Mouse (Mus musculus): ENCODE results near the gene Rpp25l. TPM values are rescaled to one million over a fixed set of nuclear protein-coding genes. Genes with fewer than 3 reads are reported as not detected.

Rpp25l gene
- total and polyA plus RNA-seq, 3 experiments: 52.0 to 63.5 TPM; not detected in 1

DNA sequence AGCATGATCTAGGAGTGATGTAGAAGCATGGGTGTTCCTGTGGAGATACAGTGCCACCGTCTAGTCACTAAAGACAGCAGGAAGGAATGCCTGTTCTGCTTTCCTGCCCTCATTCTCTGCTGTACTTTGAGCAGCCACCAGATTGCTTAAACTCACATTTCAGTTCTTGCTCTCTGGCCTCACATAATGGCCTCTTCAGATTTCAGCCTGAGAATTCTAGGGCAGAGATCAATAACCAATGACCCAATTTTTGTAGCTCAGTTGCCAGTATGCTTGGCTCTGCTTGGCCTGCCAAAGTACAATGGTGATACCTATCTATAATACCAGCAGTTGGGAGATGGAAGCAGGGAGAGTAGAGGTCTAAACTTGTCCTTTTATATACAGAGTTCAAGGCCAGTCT lies 31.7 kb upstream of the Rpp25l start:
- H3K9me3 ChIP-seq (replicated peaks; ENCODE audit: insufficient read depth, low read length): no peaks in the 10 kb centered on the region
- peaks cover 7% of the 10 kb centered on the region for H3K79me2 ChIP-seq (ENCODE audit: control insufficient read depth, insufficient read depth, low read length, poor library complexity)
- no peak overlapping the region for H3K27ac ChIP-seq (ENCODE audit: control insufficient read depth, low read depth, low read length)
- H3K9ac ChIP-seq (ENCODE audit: control insufficient read depth, low read depth, low read length, poor library complexity, severe bottlenecking): no peak overlapping the region
- H3K4me1 ChIP-seq (ENCODE audit: control insufficient read depth in 1 of 2, insufficient read depth in 2 of 2, low read length in 2 of 2): peaks cover 0 to 5% of the 10 kb centered on the region in 2 experiments; a peak in 1 of 4 replicates
- no peaks in the 10 kb centered on the region for H3K27me3 ChIP-seq (ENCODE audit: control insufficient read depth in 1 of 2, insufficient read depth in 2 of 2, low read length in 2 of 2)
- no peak for TF ChIP-seq CHD1 (IDR thresholded peaks at IDR 0.05; ENCODE audit: low read depth, low read length)
- TF ChIP-seq ETS1 (IDR thresholded peaks at IDR 0.05; ENCODE audit: low read depth, low read length): no peak
- no peak for TF ChIP-seq POLR2AphosphoS5 (IDR thresholded peaks at IDR 0.05; ENCODE audit: borderline replicate concordance, low read depth, low read length)
- no peak for TF ChIP-seq CTCF (IDR thresholded peaks at IDR 0.05 in 2 of 3, conservative IDR thresholded peaks at IDR 0.05 in 1 of 3; ENCODE audit: control insufficient read depth in 1 of 3, insufficient read depth in 1 of 3, low read depth in 2 of 3, low read length in 3 of 3, poor library complexity in 1 of 3, severe bottlenecking in 1 of 3)
- no peak for TF ChIP-seq SIN3A (IDR thresholded peaks at IDR 0.05; ENCODE audit: low read length)
- no peak for TF ChIP-seq POLR2A (IDR thresholded peaks at IDR 0.05; ENCODE audit: control insufficient read depth in 1 of 2, insufficient read depth in 1 of 2, low read depth in 1 of 2, low read length in 2 of 2, poor library complexity in 1 of 2)
- TF ChIP-seq ZKSCAN1 (IDR thresholded peaks at IDR 0.05; ENCODE audit: low read depth, low read length): no peak
- no peak for TF ChIP-seq UBTF (IDR thresholded peaks at IDR 0.05; ENCODE audit: borderline replicate concordance, insufficient read depth, low read depth, low read length)
- no peak for TF ChIP-seq MYC (IDR thresholded peaks at IDR 0.05; ENCODE audit: low read depth, low read length)
- TF ChIP-seq TBP (IDR thresholded peaks at IDR 0.05; ENCODE audit: low read depth, low read length): no peak
- TF ChIP-seq CHD2 (IDR thresholded peaks at IDR 0.05; ENCODE audit: low read length): no peak
- TF ChIP-seq ZNF384 (IDR thresholded peaks at IDR 0.05; ENCODE audit: low read depth, low read length): no peak
- TF ChIP-seq NRF1 (IDR thresholded peaks at IDR 0.05; ENCODE audit: insufficient read depth, low read depth, low read length, poor library complexity, severe bottlenecking): no peak
- no peak for TF ChIP-seq NELFE (IDR thresholded peaks at IDR 0.05; ENCODE audit: low read depth, low read length)
- no peak for DNase-seq (ENCODE audit: low read depth, low spot score)
- H3K4me3 ChIP-seq (ENCODE audit: control insufficient read depth in 1 of 2, insufficient read depth in 1 of 2, low read depth in 2 of 2, low read length in 2 of 2): no peak overlapping the region
- peaks cover 0 to 5% of the 10 kb centered on the region in 2 experiments; a peak in 2 of 4 replicates for H3K36me3 ChIP-seq (ENCODE audit: control insufficient read depth in 1 of 2, insufficient read depth in 2 of 2, low read length in 2 of 2)

DNA sequence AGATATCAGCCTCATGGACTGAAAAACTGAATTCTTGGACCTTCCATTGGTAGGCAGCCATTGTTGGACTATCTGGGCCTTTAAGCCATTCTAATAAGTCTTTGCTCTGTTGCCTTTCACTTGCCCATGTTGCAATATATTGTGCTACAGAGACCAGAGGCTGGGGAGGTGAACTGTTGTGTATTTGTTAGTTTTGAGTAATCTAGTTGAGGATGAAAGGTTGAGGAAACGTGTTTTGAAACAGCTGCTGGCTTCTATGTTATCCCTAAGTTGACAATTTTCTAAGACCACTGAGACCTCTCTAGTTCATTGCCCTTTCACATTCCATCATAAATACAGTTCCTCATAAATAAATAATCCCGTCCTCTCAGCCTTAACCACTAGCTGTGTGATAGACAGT lies 30.8 kb upstream of the Rpp25l start:
- Histone ChIP-seq H3K9ac (ENCODE audit: control insufficient read depth, low read depth, low read length, poor library complexity, severe bottlenecking) (no peak overlapping the region), H3K36me3 (ENCODE audit: control insufficient read depth in 1 of 2, insufficient read depth in 2 of 2, low read length in 2 of 2) (peaks cover 0 to 14% of the 10 kb centered on the region in 2 experiments; a peak in 2 of 4 replicates), H3K27ac (ENCODE audit: control insufficient read depth, low read depth, low read length) (no peak overlapping the region), H3K27me3 (ENCODE audit: control insufficient read depth in 1 of 2, insufficient read depth in 2 of 2, low read length in 2 of 2) (no peaks in the 10 kb centered on the region), H3K4me1 (ENCODE audit: control insufficient read depth in 1 of 2, insufficient read depth in 2 of 2, low read length in 2 of 2) (peaks cover 0 to 14% of the 10 kb centered on the region in 2 experiments; a peak in 3 of 4 replicates), H3K9me3 (replicated peaks; ENCODE audit: insufficient read depth, low read length) (no peaks in the 10 kb centered on the region), H3K4me3 (ENCODE audit: control insufficient read depth in 1 of 2, insufficient read depth in 1 of 2, low read depth in 2 of 2, low read length in 2 of 2) (no peak overlapping the region), H3K79me2 (ENCODE audit: control insufficient read depth, insufficient read depth, low read length, poor library complexity) (peaks cover 14% of the 10 kb centered on the region)
- TF ChIP-seq RCOR1 (IDR thresholded peaks at IDR 0.05; ENCODE audit: low read depth, low read length) (no peak), JUND (IDR thresholded peaks at IDR 0.05; ENCODE audit: low read depth, low read length) (no peak), ZC3H11A (IDR thresholded peaks at IDR 0.05; ENCODE audit: low read depth, low read length) (no peak), MAFK (IDR thresholded peaks at IDR 0.05; ENCODE audit: borderline replicate concordance, low read depth, low read length) (no peak), TBP (IDR thresholded peaks at IDR 0.05; ENCODE audit: low read depth, low read length) (no peak), POLR2A (IDR thresholded peaks at IDR 0.05; ENCODE audit: control insufficient read depth in 1 of 2, insufficient read depth in 1 of 2, low read depth in 1 of 2, low read length in 2 of 2, poor library complexity in 1 of 2) (no peak), ZNF384 (IDR thresholded peaks at IDR 0.05; ENCODE audit: low read depth, low read length) (no peak), UBTF (IDR thresholded peaks at IDR 0.05; ENCODE audit: borderline replicate concordance, insufficient read depth, low read depth, low read length) (no peak), POLR2AphosphoS2 (IDR thresholded peaks at IDR 0.05; ENCODE audit: low read length) (no peak), E2F4 (IDR thresholded peaks at IDR 0.05; ENCODE audit: borderline replicate concordance, low read depth, low read length) (no peak), MAX (IDR thresholded peaks at IDR 0.05; ENCODE audit: low read length) (no peak), MXI1 (IDR thresholded peaks at IDR 0.05; ENCODE audit: low read depth, low read length) (no peak), TAL1 (IDR thresholded peaks at IDR 0.05; ENCODE audit: low read length) (no peak)
- no peak for DNase-seq (ENCODE audit: low read depth, low spot score)

Measured in MEL (cell line).